Mouse (Mus musculus): Measurements from ENCODE around the gene Atp13a1. TPM values are rescaled to one million over a fixed set of nuclear protein-coding genes. Genes with fewer than 3 reads are reported as not detected.

Atp13a1 gene
- total and polyA plus RNA-seq, 2 experiments from 2014 or later: 39.6 to 74.4 TPM

- peak overlapping the region; percentile 73 for H3K27ac ChIP-seq (ENCODE audit: low read depth, low read length)
- H3K9ac ChIP-seq: peak overlapping the region; percentile 79
- peaks cover 22% of the 10 kb centered on the region for H3K4me1 ChIP-seq (ENCODE audit: insufficient read depth)
- H3K9me3 ChIP-seq (ENCODE audit: low read length): no peaks in the 10 kb centered on the region
- H3K4me3 ChIP-seq (ENCODE audit: low read depth, low read length): peak overlapping the region; percentile 54
- no peak for TF ChIP-seq CTCF (IDR thresholded peaks at IDR 0.05; ENCODE audit: low read depth)
- peak; percentile 50 for ATAC-seq
- H3K27me3 ChIP-seq (ENCODE audit: insufficient read depth, low read length): no peaks in the 10 kb centered on the region
- H3K36me3 ChIP-seq (ENCODE audit: insufficient read depth): peaks cover 23% of the 10 kb centered on the region
- 0% methylated on average over 14 of the region's 22 CpGs for WGBS
- DNase-seq: peak; percentile 65
- peak overlapping the region; percentile 86 for H3K4me2 ChIP-seq (ENCODE audit: low read depth)
Measured at GRCm38 (mm10) chr8:69821971-69822385, 31.0 kb downstream of the Atp13a1 start.

- H3K27ac ChIP-seq (ENCODE audit: low read depth, low read length): peak within 1 kb of the TSS; percentile 73
- no peaks in the 10 kb centered on the region for H3K27me3 ChIP-seq (ENCODE audit: insufficient read depth, low read length)
- no peak for TF ChIP-seq CTCF (IDR thresholded peaks at IDR 0.05; ENCODE audit: low read depth)
- peaks cover 22% of the 10 kb centered on the region for H3K4me1 ChIP-seq (ENCODE audit: insufficient read depth)
- H3K9me3 ChIP-seq (ENCODE audit: low read length): no peaks in the 10 kb centered on the region
- ATAC-seq (peak; percentile 69), DNase-seq (peak; percentile 75)
- H3K4me3 ChIP-seq (ENCODE audit: low read depth, low read length): peak within 1 kb of the TSS; percentile 54
- WGBS: 2% methylated on average over 31 of the region's 35 CpGs
- peaks cover 20% of the 10 kb centered on the region for H3K36me3 ChIP-seq (ENCODE audit: insufficient read depth)
- H3K4me2 ChIP-seq (ENCODE audit: low read depth): peak within 1 kb of the TSS; percentile 86
- peak within 1 kb of the TSS; percentile 79 for H3K9ac ChIP-seq
Measured at GRCm38 (mm10) chr8:69822386-69823191, 31.6 kb downstream of the Atp13a1 start, which contains the start of gene Lpar2. Gene Lpar2 (plus strand): TSS chr8:69822429.

- Histone ChIP-seq H3K4me1 (ENCODE audit: insufficient read depth) (peaks cover 22% of the 10 kb centered on the region), H3K9me3 (ENCODE audit: low read length) (no peaks in the 10 kb centered on the region), H3K4me2 (ENCODE audit: low read depth) (no peak overlapping the region), H3K4me3 (ENCODE audit: low read depth, low read length) (no peak overlapping the region), H3K27ac (ENCODE audit: low read depth, low read length) (no peak overlapping the region), H3K27me3 (ENCODE audit: insufficient read depth, low read length) (no peaks in the 10 kb centered on the region), H3K9ac (no peak overlapping the region), H3K36me3 (ENCODE audit: insufficient read depth) (peaks cover 16% of the 10 kb centered on the region)
- no peak for ATAC-seq
- WGBS: 94% methylated on average over 12 of the region's 12 CpGs
- DNase-seq: no peak
- no peak for TF ChIP-seq CTCF (IDR thresholded peaks at IDR 0.05; ENCODE audit: low read depth)
Measured at GRCm38 (mm10) chr8:69826371-69826770, 35.4 kb downstream of the Atp13a1 start.

- H3K4me3 ChIP-seq (ENCODE audit: low read depth, low read length): peak within 1 kb of the TSS; percentile 66
- peaks cover 7% of the 10 kb centered on the region for H3K36me3 ChIP-seq (ENCODE audit: insufficient read depth)
- no peaks in the 10 kb centered on the region for H3K9me3 ChIP-seq (ENCODE audit: low read length)
- peak within 1 kb of the TSS; percentile 92 for H3K4me2 ChIP-seq (ENCODE audit: low read depth)
- 2% methylated on average over 38 of the region's 38 CpGs for WGBS
- no peaks in the 10 kb centered on the region for H3K27me3 ChIP-seq (ENCODE audit: insufficient read depth, low read length)
- H3K9ac ChIP-seq: peak within 1 kb of the TSS; percentile 70
- H3K4me1 ChIP-seq (ENCODE audit: insufficient read depth): peaks cover 4% of the 10 kb centered on the region; the same call in 1 of the 2 replicates
- peak within 1 kb of the TSS; percentile 82 for H3K27ac ChIP-seq (ENCODE audit: low read depth, low read length)
- peak; percentile 98 for DNase-seq
- ATAC-seq: peak; percentile 99
- peak; percentile 55 for TF ChIP-seq CTCF (IDR thresholded peaks at IDR 0.05; ENCODE audit: low read depth)
Measured at GRCm38 (mm10) chr8:69832298-69832853, 41.4 kb downstream of the Atp13a1 start, which contains the start of gene Pbx4. Gene Pbx4 (plus strand): TSS chr8:69832491.

GRCm38 (mm10) chr8:69837057-69837682, 46.2 kb downstream of the Atp13a1 start:
- Histone ChIP-seq H3K36me3 (ENCODE audit: insufficient read depth) (no peaks in the 10 kb centered on the region), H3K4me1 (ENCODE audit: insufficient read depth) (peaks cover 4% of the 10 kb centered on the region; the same call in 1 of the 2 replicates), H3K4me3 (ENCODE audit: low read depth, low read length) (no peak overlapping the region), H3K9ac (no peak overlapping the region), H3K27me3 (ENCODE audit: insufficient read depth, low read length) (no peaks in the 10 kb centered on the region), H3K9me3 (ENCODE audit: low read length) (no peaks in the 10 kb centered on the region), H3K4me2 (ENCODE audit: low read depth) (no peak overlapping the region), H3K27ac (ENCODE audit: low read depth, low read length) (no peak overlapping the region)
- ATAC-seq: no peak
- WGBS: 81% methylated on average over 8 of the region's 8 CpGs
- no peak for DNase-seq
- TF ChIP-seq CTCF (IDR thresholded peaks at IDR 0.05; ENCODE audit: low read depth): no peak

- Histone ChIP-seq H3K9ac (no peak overlapping the region), H3K27ac (ENCODE audit: low read depth, low read length) (no peak overlapping the region), H3K9me3 (ENCODE audit: low read length) (no peaks in the 10 kb centered on the region), H3K4me3 (ENCODE audit: low read depth, low read length) (no peak overlapping the region), H3K4me2 (ENCODE audit: low read depth) (no peak overlapping the region), H3K4me1 (ENCODE audit: insufficient read depth) (no peaks in the 10 kb centered on the region), H3K27me3 (ENCODE audit: insufficient read depth, low read length) (no peaks in the 10 kb centered on the region), H3K36me3 (ENCODE audit: insufficient read depth) (no peaks in the 10 kb centered on the region)
- 76% methylated on average over 3 of the region's 3 CpGs for WGBS
- no peak for TF ChIP-seq CTCF (IDR thresholded peaks at IDR 0.05; ENCODE audit: low read depth)
- DNase-seq (no peak), ATAC-seq (no peak)
Measured at GRCm38 (mm10) chr8:69847167-69848065, 56.5 kb downstream of the Atp13a1 start.
